Mouse (Mus musculus) MN1 (cell line): Measurements from ENCODE around the gene Atox1.

Experiments
- DNase-seq: peaks from one replicate; pipeline ENCODE4 v3.0.0-alpha.2; 2016; ENCODE audit warnings: low spot score

The Atox1 gene

DNA sequence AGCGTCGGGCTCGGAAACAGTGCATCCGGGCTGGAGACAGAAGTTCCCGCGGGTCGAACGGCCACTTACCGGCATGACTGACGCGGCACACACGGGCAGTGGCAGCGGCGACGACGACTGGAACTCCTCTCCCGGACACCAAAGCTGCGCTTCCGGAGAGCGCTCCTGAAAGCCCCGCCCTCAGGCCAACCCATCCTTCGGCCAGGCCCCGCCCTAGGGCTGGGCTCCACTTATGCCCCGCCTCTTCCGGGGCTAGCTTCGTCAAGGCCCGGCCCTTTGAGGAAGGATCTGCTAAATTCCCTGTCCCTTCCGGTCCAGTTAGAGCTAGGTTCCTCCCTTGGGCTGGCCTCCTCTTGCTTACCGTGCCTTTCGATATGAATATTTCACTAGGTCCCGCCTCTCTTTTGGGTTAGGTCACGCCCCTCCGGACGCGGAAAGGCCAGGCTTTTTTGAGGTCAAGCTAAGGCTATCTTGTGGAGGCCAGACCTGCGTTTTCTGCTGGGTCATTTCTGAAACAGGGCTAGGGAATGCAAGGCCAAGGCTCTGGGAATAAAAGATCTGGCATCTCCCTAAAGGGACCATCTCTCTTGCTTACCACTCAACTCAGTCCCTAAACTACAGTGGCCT lies at the start of gene Atox1:
Gene Atox1, minus strand, starts transcription at position 221 of the 627 bp plus-strand sequence.
- DNase-seq: peak; percentile 99

- no peak for DNase-seq
These were observed 44.4 kb upstream of the Atox1 start for GRCm38 (mm10) chr11:55505485-55505884.

- DNase-seq: no peak
These were observed 41.8 kb upstream of the Atox1 start for GRCm38 (mm10) chr11:55502886-55503285.

DNA sequence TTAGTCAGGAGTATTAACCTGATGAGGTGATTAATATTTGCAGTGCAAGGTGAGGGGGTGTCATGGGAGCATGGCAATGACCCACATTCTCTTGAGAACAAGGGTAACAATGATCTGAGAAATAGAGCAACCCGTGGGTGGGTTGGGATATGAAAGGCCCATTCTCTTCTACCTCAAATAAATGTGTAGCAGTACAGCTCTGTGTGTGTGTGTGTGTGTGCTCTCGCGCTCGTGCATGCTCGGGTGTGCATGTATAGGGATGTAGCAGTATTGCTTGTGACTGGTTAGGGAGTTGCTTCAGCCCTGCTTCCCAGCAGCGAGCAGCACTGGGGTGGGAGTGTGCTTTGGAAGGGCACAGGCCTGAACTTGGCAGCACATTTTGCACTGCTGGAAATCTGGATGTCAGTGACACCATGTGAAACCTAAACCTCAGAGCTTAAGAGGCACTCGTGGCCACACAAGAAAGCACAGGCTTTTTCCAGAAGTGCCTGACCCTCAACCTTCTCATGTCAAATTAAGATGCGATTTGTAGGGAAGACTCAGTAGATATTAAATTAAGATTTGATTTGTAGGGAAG lies 41.0 kb upstream of the Atox1 start:
- DNase-seq: no peak

DNA sequence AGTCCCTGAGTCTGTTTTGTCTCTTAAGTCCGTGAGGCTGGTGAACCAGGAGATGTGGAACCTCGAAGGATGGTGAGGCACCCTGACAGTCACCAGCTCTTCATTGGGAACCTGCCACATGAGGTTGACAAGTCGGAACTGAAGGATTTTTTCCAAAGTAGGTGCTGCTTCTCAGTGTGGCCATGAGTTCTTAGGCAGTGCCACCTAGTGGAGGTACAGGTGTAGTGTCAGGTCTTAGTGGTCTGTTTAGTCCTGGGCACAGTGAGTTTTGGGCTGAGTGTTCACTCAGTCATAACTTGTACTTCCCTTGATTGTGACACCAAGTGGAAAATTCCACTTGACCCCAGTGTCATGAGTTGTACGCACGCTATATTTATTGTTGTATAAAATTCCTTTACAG lies 36.8 kb upstream of the Atox1 start:
- DNase-seq: peak; percentile 78

DNA sequence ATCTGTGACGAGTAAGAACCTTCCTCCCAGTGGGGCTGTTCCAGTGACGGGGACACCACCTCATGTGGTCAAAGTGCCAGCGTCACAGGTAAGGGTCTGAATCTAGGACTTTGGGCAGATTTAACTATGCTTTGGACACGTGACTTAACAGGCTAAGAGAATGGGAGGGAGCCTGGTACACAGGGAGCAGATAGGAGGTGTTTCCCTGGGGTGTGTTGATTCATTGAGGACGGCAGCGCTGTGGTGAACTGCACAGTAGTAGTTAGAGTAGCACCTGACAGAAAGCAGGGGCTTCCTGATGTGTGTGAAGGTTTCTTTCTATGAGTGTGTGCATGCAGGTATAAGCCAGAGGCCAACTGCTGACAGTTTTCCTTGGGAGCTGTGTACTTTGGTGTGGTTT lies 35.1 kb upstream of the Atox1 start:
- DNase-seq: no peak

- DNase-seq: no peak
These were observed 24.4 kb upstream of the Atox1 start for GRCm38 (mm10) chr11:55485443-55485842.

DNA sequence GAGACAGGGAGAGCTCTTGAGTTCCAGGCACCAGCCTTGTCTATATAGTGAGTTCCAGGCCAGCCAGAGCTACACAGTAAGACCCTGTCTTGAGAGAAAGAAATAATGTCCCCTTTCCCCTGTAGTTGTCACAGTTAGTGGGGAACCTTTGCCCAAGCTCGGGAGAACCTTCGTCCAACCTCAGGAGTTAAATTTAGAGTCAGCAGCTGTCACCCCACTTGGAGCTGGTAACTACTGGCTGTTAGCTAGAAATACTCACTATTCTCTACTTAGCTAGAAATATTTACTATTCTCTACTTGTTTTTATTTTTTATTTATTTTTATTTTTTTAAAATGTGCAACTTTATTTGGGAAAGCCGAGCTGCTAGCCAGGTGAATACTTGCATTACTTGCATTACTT lies 12.2 kb upstream of the Atox1 start:
- DNase-seq: no peak

GRCm38 (mm10) chr11:55471467-55471866 lies 10.4 kb upstream of the Atox1 start:
- DNase-seq: no peak

DNA sequence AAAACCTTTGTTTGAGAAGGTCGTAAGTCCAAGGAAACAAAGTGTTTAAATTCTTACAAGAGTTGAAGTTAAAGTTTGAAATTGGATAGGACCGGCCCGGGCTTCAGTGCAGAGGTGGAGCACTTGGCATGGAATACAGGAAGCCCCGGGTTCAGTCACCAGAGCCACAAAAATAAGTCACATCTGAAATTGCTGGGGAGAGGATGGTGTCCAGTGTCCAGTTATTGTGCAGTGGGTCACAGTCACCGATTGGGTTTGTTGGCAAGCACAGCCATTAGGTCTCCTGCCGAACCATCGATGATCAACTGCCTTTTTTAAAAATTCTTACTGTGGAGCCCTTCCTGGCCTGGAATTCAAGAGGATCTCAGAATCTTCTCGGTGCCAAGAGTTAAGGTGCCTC lies 9.7 kb upstream of the Atox1 start:
- peak; percentile 26 for DNase-seq

DNA sequence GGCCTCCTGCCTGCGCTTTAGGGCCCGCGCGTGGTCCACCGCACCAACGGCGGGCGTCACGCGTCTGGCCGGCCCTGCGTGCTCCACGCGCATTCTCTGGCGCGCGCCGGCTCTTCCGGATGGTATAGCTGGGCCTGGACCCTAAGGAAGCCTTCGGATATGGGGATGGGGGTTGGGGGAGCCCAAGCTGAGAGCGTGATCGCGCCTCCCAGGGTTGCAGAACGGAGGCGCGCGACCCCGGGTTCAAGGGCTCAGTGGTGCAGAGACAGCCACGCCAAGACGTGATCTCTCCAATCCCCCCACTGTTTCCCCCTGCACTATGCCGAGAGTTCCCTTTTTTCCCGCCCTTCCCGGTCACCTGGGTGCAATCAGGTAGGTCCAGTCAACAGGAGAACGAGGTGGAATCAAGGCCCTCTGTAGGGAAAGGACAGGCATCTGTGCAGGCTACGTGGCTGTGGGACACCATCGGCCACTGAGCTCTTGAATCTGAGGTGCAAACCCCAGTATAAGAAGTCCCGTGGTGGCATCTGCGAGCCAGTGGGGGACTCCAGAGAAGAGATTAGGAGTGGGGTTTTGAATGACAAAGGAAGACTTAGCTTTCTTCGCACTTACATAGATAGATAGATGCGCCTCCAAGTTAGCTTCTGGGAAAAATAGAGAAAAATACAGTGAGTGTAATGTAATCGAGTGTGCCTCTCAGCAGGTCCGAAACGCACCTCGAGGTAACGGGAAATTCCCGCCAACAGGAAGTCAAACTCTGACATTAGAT lies 9.1 kb upstream of the Atox1 start:
- peak; percentile 43 for DNase-seq

DNA sequence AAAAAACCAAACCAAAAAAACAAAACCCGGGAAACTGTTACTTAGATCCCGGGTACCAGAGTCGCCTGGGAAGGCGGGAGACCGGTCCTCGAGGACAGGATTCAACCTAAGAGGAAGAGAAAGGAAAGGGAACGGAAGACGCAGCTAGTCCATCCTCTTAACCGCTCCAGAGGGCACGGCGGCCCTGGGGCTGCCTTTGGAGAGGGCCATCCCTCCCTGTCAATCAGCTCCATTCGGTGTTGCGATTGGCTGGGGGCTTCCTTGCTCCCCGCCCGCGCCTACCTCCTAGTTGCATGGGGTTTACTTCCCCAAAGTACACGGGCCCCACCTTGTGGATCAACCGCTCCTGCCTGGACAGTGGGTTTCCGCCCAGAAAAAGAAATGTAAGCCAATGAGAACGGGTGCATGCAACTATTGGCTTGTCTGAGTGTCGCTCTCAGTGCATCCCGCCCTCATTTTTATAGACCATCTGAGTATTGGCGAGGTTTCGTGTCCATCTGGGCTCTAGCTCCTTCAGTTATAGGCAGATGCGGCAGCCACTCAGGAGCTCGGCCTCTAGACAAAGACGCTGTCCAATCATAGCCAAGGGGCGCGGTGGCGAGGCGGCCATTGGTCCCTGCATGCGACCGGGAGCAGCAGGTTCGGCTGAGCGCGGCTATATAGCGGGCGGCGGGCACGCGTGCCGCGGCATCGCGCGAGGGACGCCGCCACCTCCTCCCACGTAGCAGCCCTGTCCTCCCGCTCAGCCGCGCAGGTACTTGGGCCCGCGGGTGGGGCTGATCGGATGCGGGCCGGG lies 8.2 kb upstream of the Atox1 start, which contains the start of gene G3bp1:
Gene G3bp1, plus strand, starts transcription at position 638 of the 796 bp plus-strand sequence.
- DNase-seq: peak; percentile 100

DNA sequence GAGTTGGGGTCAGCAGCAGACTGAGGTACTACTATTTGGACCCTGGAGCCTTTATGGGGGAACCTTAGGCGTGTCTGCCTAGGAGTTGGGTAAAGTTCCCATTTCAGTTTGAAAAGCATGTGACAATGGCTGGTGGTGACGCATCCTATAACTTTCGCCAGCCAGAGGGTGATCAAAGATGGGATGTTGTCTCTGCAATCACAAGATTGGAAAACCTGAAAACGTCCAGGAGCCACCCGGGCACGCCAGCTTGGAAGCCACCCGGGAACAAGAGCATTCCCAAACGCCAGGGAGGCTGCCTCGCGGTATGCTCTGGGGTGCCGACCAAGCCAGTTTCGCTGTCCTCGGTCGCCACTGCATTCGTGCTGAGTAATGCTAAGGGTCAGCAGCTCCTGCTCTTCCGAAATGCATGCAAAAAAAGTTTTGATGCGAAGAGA lies 7.6 kb upstream of the Atox1 start:
- no peak for DNase-seq

DNA sequence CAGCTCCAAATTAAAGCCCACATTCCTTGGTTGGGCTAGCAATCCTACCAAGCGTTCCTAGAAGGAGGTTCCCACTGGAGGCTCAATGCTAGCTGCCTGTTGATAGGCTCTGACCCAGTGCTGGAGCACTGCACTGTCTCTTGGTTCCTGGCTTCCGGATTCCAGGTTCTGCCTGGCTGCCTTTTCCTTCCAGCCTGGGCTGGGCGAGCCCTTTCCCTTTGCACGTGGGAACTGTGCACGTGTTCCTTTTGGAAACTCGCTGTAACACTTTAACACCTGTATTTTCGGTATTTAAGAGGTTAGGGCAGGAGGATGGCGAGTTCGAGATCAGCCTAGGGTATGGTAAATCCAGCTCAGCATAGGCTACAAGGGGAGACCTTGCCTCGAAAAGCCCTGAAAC lies 7.0 kb upstream of the Atox1 start:
- peak; percentile 83 for DNase-seq

DNA sequence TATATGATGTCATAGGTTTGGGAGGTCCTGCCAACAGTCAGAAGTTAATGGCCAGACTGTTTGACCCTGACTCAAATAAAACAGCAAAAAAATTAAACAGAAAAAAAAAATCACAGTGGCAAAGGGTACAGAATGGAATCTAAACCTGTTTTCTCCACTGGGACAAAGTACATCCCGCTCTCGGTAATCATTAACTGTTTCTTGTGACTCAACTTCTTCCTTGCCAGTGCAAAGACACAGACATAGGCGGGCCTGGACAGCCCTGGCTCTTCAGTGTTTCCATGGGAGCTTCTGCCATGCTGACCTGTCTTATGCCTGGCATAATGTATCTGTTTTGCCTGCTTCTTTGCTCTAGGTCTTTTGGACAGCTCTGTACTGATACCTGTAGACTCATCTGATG lies 4.1 kb upstream of the Atox1 start:
- DNase-seq: no peak

GRCm38 (mm10) chr11:55464707-55465106 lies 3.7 kb upstream of the Atox1 start:
- DNase-seq: no peak

DNA sequence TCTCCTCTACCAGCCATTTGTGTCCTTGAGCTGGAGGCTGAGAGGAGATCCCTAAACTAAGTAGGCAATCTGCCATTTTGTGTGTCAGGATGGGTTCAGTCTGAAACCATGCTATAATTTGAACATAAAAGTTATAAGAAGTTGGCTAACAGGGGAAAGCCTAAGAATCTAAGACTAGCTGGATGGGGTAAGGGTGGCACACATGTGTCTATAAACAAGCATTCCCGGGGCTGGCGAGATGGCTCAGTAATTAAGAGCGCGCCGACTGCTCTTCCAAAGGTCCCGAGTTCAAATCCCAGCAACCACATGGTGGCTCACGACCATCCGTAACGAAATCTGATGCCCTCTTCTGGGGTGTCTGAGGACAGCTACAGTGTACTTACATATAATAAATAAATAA lies 1.1 kb upstream of the Atox1 start:
- DNase-seq: no peak

GRCm38 (mm10) chr11:55460559-55461018 lies 450 bp downstream of the Atox1 start:
- peak; percentile 60 for DNase-seq

GRCm38 (mm10) chr11:55459850-55460558 lies 1.0 kb downstream of the Atox1 start:
- no peak for DNase-seq

DNA sequence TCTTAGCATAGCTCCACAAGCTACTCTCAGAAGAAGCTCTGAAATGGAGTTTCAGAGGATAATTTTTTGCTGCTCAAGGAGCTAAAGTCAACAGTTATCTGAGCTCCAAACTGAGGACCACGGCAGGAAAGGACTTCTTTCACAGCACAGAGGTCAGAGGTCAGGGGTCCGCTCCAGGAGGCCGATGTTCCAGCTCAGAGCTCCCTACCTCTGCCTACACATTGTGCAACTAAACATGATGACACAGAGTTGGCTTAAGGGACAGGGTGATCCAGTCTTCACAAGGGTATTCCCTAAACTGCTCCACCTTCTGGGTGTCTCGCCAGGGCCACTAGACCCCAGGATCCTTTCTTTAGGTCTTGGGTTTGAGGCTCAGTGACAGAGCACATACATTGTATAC lies 2.5 kb downstream of the Atox1 start:
- DNase-seq: no peak

DNA sequence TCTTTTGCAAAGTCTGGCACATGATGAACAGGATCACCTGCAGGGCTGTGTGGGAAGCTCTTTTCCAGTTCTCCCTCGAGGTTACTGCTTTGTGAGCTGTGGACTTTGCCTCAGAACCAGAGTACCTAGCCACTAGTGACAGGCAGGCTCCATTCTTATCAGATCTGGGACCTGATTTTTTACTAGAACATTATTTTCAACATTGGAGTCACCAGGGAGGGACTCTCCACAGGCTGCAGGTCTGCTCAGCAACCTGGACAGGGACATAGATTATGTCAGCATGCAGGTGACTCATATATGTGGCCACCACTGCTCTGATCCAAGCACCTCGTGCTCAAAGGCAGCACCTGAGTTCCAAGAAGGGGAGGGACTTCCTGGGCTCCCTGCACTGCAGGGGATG lies 5.9 kb downstream of the Atox1 start:
- no peak for DNase-seq

GRCm38 (mm10) chr11:55453640-55454039 lies 7.4 kb downstream of the Atox1 start:
- DNase-seq: no peak
